Mouse (Mus musculus): ENCODE data around the gene Mmp23.
"Not testable (repeated sequence)": the region's sequence is repeated elsewhere in the genome, so short reads cannot be mapped to it uniquely, and the experiment has no call there.

Mmp23 gene

DNA sequence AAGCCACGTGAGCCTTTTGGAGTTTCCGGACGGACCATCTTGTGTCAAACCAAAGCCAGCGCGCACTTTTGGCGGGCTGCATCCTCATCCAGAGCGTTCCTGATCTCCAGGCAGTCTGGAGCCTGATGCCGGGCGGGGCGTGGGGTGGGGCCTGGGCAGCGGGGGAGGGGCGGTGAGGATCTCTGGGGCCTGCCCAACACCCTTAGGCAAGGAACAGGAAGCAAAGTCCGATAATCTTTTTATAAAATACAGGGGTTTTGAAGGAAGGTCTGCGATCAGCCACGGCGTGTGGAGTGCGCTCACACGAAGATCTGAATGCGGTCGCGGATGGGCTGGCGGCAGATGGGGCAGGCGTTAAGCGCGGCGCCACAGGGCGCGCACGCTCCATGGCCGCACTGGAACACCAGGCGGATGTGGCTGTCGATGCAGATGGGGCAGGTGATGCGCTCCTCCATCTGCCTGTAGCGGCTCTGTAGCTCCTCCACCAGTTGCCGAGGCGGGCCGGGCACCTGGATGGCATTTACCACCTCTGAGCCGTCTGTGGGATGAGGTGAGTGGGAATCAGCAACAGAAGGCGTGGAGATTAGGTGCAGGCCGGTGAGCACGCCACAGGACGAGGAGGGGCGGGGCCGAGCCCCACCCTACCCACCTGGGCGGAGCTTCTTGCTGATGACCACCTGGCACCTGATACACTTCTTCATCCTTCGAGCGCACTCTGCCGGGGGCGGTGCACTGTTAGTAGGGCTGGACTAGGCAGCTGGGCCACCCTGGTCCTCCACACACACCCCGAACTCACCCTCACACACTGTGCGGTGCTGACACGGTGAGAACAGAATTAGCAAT is 1.5 kb upstream of the Mmp23 start:
- peak; percentile 68 for DNase-seq

- no peak for DNase-seq
Observed at GRCm38 (mm10) chr4:155654183-155654455, 935 bp upstream of the Mmp23 start.

DNA sequence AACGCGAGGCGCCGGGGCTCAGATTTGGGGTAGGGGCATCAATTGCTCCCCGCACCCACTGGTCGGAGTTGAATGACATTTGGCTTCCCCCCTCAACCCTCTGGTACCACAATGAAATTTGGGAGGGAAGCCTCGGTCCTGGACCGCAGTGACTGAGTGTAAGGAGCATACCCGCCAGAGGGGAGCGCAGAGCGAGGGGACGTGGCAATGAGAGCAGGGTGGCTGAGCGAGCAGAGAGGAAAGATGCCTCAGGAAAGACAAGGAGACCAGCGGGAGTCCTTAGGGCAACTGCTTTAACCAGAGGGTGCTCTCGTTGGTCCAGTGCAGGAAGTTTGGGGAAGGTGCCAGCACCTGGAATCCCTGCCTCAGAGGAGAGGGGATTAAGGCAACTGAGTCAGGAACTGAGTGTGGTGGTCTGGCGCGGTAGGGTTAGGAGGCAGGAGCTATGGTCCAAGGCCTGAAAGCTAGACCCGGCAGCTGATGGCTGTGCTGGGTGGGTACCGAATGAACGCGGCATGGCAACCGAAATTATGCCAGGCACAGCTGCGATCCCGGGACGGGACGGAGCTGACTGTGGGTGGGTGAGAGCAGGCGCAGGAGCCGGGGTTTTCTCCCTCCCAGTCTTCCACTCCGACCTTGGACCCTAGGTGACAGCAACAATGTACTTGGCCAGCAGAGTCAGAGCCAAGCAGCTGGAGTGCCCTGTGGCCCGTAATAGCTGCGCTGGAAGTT is 433 bp upstream of the Mmp23 start:
- no peak for DNase-seq

- DNase-seq: no peak
Observed at GRCm38 (mm10) chr4:155652283-155653085, 700 bp downstream of the Mmp23 start.

GRCm38 (mm10) chr4:155651553-155652269 is 1.5 kb downstream of the Mmp23 start:
- DNase-seq: no peak

- no peak for DNase-seq
Observed at GRCm38 (mm10) chr4:155649355-155649754, 3.8 kb downstream of the Mmp23 start.

DNA sequence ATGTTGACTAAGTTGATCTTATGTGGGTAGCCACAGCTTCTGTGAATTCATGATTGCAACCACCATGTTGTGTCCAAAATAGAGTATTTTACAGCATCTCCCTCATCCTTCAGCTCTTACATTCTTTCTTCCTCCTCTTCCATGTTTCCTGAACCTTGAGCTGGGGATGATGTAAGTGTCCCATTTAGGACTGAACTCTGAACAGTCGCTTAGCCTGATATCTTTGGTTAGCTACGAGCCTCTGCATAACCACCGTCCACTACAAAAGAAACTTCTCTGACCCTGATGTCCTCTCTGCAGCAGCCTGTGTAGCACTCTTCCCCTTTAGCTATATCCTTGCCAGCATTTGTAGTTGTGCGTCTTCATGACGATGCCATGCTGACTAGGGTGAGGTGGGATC is 7.5 kb downstream of the Mmp23 start:
- no peak for DNase-seq

- not testable (repeated sequence) for DNase-seq
Observed at GRCm38 (mm10) chr4:155645308-155645707, 7.9 kb downstream of the Mmp23 start, which contains the start of gene Gm10563. TSS of gene Gm10563 (minus strand) at chr4:155645408.

- no peak for DNase-seq
Observed at GRCm38 (mm10) chr4:155643531-155643930, 9.7 kb downstream of the Mmp23 start.

- no peak for DNase-seq
Observed at GRCm38 (mm10) chr4:155635766-155636499, 17.3 kb downstream of the Mmp23 start.

- DNase-seq: no peak
Observed at GRCm38 (mm10) chr4:155630267-155630666, 22.9 kb downstream of the Mmp23 start.

GRCm38 (mm10) chr4:155624338-155625291 is 28.6 kb downstream of the Mmp23 start, which contains the start of gene Cdk11b:
TSS of gene Cdk11b (plus strand) at chr4:155624854.
- peak; percentile 96 for DNase-seq

- DNase-seq: no peak
Observed at GRCm38 (mm10) chr4:155618321-155618720, 34.9 kb downstream of the Mmp23 start.

- DNase-seq: no peak
Observed at GRCm38 (mm10) chr4:155613264-155613663, 39.9 kb downstream of the Mmp23 start.

- DNase-seq: no peak
Observed at GRCm38 (mm10) chr4:155611860-155612259, 41.3 kb downstream of the Mmp23 start.

- DNase-seq: no peak
Observed at GRCm38 (mm10) chr4:155606825-155607224, 46.4 kb downstream of the Mmp23 start.

GRCm38 (mm10) chr4:155605132-155605531 is 48.1 kb downstream of the Mmp23 start:
- no peak for DNase-seq

- no peak for DNase-seq
Observed at GRCm38 (mm10) chr4:155603801-155604200, 49.4 kb downstream of the Mmp23 start.

GRCm38 (mm10) chr4:155602753-155603152 is 50.4 kb downstream of the Mmp23 start:
- DNase-seq: no peak

- no peak for DNase-seq
Observed at GRCm38 (mm10) chr4:155601997-155602456, 51.2 kb downstream of the Mmp23 start.
